Mouse (Mus musculus): ENCODE measurements around the gene Spdya. TPM values are rescaled to one million over a fixed set of nuclear protein-coding genes. Genes with fewer than 3 reads are reported as not detected.
"Not testable (repeated sequence)": the region's sequence is repeated elsewhere in the genome, so short reads cannot be mapped to it uniquely, and the experiment has no call there.

The Spdya gene
- polyA plus RNA-seq, 1 experiment from 2014 or later: 1.2 TPM

- H3K36me3 ChIP-seq: peaks cover 93% of the 10 kb centered on the region
- H3K4me2 ChIP-seq; ATAC-seq (replicated peaks; ENCODE audit: low FRiP score); H3K4me3 ChIP-seq (replicated peaks); H3K27me3 ChIP-seq; H3K4me1 ChIP-seq; H3K9me3 ChIP-seq (replicated peaks); H3K27ac ChIP-seq; H3K9ac ChIP-seq: not testable (repeated sequence)
- WGBS: 69% methylated on average over 5 of the region's 5 CpGs
Observed at GRCm38 (mm10) chr17:71639056-71639455, 87.2 kb downstream of the Spdya start.

Other genes starting within 250 kb of the Spdya start
- gene Emilin2, start 240.1 kb upstream of the Spdya start, polyA plus RNA-seq (2015; fragmentation: Nextera tagmentation; extraction: Ambion mirVana): 3.6 and 4.8 TPM in 2 replicates
- gene Gm4707, start 92.1 kb upstream of the Spdya start, polyA plus RNA-seq (2015; fragmentation: Nextera tagmentation; extraction: Ambion mirVana): 3.7 and 5.5 TPM in 2 replicates
- gene Smchd1, start 76.7 kb upstream of the Spdya start, polyA plus RNA-seq (2015; fragmentation: Nextera tagmentation; extraction: Ambion mirVana): 74.4 and 76.7 TPM in 2 replicates
- 52.3 TPM in 2 replicates for gene Ndc80, start 25.2 kb upstream of the Spdya start, polyA plus RNA-seq (2015; fragmentation: Nextera tagmentation; extraction: Ambion mirVana)
- 83.3 and 84.2 TPM in 2 replicates for gene Wdr43, start 63.8 kb downstream of the Spdya start, polyA plus RNA-seq (2015; fragmentation: Nextera tagmentation; extraction: Ambion mirVana)
- 0.18 and 0.32 TPM in 2 replicates for gene Togaram2, start 121.2 kb downstream of the Spdya start, polyA plus RNA-seq (2015; fragmentation: Nextera tagmentation; extraction: Ambion mirVana)
- gene Pcare, start 200.8 kb downstream of the Spdya start, polyA plus RNA-seq (2015; fragmentation: Nextera tagmentation; extraction: Ambion mirVana): not detected in 2 replicates
- gene Clip4, start 216.4 kb downstream of the Spdya start, polyA plus RNA-seq (2015; fragmentation: Nextera tagmentation; extraction: Ambion mirVana): 5.5 and 5.7 TPM in 2 replicates

All from kidney, embryonic 15.5 days (tissue).